Mouse (Mus musculus): ENCODE results near the gene Cabin1. TPM values are rescaled to one million over a fixed set of nuclear protein-coding genes. Genes with fewer than 3 reads are reported as not detected.
A peak's percentile ranks its signal among the peaks of the same experiment; 100 is the strongest.

Gene Cabin1
- total RNA-seq, 1 experiment from 2014 or later: 40.7 TPM

DNA sequence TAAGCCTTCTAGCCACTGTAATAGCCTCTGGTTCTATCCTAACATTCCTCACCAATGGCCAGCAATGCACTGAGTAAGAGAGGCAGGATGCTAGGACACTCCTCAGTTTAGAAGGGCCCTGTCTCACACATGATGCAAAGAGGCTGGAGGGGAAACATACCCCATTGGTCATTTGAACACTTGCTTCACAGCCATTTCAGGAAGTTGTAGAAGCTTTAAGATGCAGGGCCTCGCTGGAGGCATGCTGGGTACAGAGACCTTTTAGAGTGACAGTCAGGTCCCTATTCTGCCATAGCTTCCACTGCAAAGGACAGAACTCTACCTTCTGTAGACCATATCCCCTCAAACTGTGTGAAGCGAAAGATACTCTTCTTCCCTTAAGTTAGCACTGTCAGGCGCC lies 66.4 kb downstream of the Cabin1 start:
- DNase-seq: no peak

DNA sequence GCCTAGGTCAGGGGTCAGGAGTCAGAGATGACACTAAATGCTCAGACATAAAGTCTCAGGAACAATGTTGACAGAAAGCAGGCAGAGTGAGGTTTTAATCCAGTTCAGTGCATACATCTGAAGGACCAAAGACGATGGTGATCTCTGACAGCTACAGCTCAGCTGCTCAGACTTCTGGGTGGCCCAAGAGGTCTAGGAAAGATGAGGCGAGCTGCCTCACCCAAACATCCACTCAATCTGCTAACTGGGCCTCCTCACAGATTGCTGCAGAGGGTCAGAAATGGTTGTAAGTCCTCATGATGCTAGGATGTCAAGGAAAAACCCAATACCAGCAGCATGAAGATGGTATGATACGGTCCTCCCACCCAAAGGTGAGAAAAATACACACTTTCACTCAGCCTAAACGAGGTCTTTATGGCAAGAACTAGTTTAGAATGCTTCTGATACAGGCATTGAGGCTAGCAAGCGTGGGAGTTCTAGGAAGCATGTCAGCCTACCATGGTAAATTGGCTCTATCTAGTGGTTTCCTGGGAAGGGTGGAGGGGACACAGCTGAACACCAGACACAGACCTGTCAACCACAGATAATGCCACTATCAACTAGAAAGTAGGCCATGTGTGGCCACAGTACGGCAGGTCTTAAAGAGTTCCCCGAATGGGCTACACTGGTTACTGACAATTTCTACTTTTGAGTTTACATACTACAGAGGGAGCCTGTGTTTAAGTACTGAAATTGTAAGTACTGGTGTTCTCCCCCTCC lies 67.4 kb downstream of the Cabin1 start:
- DNase-seq: no peak

DNA sequence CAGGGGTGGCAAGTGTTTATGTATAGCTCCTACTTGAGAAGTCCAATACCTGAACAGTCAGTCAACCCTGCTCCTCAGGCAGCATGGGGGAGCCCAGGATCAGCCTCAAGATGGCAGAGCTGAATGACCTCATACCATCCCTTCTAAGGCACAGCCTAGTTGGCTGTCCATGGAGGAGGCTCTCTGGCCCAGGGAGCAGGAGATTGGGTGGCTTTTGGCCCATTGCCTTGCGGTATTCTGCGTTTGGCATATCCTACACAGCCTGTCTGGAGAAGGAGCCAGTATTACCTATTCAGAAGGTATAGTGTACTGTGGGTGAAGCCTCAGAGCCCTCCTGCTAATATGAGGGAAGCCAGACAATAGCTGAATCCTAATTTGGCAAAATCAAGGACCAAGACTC lies 68.6 kb downstream of the Cabin1 start:
- DNase-seq: no peak

DNA sequence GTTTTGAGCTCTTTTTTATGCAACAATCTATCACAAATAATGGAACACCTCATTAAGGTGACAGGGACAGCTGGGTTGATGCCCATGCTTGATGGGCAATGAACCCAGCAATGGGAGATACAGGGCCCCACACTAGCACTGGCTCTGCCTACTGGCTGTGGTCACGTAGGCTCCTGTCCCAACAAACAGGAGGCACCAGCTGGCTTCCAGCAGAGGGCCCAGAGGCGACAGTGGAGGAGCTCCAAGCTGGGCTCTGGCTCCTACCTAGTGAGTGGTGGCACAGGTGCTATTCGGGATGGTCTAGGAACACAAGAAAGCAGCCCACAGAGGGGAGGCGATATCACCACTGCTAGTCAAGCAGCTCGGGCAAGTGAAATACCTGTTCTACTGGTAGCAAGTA lies 69.1 kb downstream of the Cabin1 start:
- no peak for DNase-seq

DNA sequence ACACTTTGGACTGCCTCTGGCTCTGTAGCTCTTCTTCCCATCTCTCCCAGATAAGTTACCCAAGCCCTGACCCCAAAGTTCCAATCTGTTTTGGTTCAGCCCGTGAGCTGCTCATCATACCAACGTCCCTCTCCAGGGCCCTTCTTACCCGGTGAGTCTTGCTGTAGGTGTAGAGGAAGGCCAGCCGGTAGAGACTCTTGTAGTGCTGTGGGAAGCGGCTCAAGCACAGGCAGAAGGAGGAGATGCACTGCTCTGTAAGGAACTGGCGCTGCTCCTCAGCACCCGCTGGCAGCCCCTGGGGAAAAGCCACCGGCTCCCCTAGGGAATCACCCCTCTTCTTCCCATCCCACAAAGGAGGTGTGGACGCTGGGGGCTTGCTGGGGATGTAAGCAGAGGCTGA lies 69.6 kb downstream of the Cabin1 start:
- DNase-seq: no peak

- DNase-seq: no peak
These were observed 70.5 kb downstream of the Cabin1 start for GRCm38 (mm10) chr10:75693451-75694233.

- DNase-seq: no peak
These were observed 75.5 kb downstream of the Cabin1 start for GRCm38 (mm10) chr10:75688598-75688997.

- DNase-seq: no peak
These were observed 77.4 kb downstream of the Cabin1 start for GRCm38 (mm10) chr10:75686724-75687123.

DNA sequence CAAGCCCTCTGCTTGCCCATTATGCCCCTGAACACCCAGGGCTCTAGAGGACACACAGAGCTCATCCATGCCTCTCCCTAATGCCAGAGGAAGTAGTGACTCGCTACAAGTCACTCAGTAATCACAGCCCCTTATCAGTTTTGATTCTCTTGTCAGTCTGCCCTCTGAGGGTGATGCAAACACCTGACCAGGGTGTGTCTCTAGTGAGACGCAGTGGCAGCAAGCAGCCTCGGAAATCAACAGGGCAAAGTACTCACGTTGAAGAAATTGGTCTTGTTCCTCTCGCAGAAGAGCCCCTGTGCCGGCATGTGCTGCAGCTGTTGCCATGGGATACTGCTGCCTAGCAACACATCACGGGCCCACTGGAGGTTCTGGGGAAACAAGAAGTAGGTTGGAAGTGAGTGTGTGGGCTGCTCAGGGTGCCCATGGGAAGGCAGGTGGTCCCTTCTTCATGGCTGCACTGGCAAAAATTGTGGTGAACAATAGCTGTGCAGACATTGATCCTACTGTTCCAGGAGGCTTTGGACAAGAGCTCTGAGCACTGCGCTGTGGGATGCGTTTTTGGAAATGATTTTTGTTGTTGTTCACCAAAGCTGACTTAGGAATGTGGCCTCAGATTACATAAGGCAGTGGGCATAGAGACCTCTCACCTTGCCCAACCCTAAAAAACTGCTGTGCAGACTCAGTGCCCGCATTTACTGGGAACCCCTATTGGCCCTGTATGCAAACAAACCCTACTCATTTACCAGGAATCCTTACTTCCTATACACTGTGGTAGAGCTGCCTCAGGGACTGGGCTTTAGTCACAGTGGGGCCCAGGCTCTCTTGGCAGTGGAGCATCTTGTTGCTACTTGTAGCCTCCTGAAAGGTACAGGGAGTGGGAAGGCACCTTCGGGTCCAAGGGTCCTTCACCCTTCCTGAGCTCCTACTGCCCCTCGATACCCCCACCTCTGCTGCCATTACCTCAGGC lies 79.8 kb downstream of the Cabin1 start:
- no peak for DNase-seq

GRCm38 (mm10) chr10:75680574-75681001 lies 83.6 kb downstream of the Cabin1 start:
- DNase-seq: no peak

DNA sequence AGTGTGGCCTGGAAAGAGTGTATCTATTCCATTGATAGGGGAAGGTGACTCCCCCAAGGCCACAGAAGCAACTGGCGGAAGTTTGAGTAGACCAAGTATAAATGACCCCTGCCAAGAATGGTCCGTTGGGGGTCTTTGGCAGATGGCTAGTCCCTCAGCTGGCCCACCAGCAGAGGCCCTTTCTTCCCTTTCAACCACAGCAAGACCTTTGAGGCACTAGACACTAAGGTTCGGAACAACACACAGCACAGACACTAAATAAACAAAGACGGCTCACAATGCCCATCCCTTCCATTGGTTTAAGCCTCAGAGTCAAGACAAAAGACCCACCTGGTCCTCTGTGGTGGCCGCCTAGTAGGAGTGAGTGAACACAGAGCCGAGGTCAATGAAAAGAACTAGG lies 84.9 kb downstream of the Cabin1 start:
- no peak for DNase-seq

GRCm38 (mm10) chr10:75677989-75678388 lies 86.2 kb downstream of the Cabin1 start:
- DNase-seq: no peak

DNA sequence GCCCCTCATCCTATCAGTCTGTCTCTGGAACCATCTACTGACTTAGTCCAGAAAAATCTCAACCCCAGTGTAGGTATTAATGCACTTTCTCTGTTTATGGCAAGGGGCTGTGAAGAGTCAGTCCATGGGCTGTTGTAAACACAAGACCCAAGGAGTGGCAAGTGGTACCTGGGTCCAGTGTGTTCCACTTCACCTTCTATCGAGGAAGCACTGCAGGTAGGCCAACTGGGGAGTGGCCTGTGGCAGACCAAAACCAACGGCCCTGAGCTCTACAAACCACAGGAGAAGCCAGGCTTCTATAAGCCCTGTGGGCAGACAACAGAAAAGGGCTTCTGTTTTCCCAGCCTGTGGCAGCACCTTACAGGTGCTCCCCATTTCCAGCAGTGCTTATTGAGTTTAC lies 86.6 kb downstream of the Cabin1 start:
- DNase-seq: no peak

DNA sequence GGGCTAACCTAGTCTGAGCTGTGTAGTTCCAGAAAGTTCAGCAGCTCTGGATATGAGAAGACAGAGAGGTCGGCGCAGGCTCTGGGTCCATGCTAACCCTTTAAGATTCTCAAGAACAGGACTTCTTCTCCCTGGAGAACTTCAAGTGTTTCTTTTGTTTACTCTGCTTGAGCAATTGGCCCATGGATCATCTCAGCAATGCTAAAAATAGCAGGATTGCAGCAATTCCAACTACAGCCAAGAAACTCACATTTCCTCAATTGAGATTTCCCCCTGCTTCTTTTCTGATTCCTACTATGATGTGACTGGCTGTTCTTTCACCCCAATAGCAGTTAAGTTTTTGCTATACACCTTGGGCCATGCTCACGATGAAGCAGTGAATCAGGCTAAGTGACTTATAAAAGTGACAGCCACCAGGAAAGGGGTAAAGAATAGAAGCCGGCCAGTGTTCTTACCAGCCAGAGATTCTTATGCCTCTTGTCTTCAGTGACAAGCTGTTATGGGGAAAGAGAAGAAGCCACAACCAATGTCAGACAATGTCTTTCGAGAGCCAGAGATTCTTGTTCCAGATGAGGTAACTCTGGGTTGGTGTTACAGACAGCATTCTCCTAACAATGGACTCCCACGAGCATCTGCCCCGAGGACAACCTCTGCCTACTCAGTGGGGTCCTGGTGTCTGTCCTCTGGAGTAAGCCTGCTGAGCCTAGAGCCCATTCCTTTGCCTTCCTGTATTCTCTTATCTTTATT lies 87.1 kb downstream of the Cabin1 start:
- no peak for DNase-seq

DNA sequence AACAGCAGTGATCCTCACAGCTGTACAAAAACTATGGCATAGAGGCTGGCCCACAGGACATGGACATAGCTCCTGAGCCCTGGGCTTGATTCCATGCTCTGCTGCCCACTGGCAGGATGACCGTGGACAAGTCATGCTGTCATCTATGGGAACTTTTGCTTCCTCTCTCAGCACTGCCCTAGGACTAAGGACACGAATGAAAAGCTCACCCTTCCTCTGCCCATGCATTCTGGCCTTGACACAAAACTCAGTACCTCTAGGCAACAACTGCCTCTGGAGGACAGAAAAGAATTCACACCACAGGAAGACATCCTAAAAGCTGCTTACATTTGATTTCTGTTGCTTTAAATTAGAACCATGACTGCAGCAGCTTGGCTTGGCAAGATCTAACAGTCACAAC lies 87.9 kb downstream of the Cabin1 start:
- no peak for DNase-seq

GRCm38 (mm10) chr10:75675594-75675993 lies 88.5 kb downstream of the Cabin1 start:
- DNase-seq: no peak

- no peak for DNase-seq
These were observed 94.2 kb downstream of the Cabin1 start for GRCm38 (mm10) chr10:75669936-75670335.

DNA sequence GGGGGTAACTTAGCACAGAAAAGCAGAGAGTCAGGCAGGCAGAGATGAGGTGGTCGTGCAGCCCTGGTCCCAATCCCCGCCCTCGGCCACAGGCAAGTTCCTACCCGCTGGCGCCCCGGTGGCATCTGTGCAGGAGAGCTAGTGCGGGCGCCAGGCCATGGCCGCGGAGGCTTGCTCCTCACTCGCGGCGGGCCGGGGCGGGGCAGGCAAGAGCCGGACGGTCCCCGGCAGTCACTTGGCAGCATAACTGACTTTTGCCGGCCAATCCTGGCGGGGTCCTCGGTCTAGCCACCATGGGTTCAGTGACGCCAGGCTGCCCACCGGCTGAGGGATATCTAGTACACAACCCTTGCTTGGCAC lies 96.2 kb downstream of the Cabin1 start:
- peak; percentile 83 for DNase-seq

- peak; percentile 74 for DNase-seq
These were observed 96.8 kb downstream of the Cabin1 start for GRCm38 (mm10) chr10:75667115-75667910.

- no peak for DNase-seq
These were observed 97.6 kb downstream of the Cabin1 start for GRCm38 (mm10) chr10:75666451-75667030.
